Mouse (Mus musculus) NIH3T3 (cell line): Measurements from ENCODE around the gene Ano2.

Source experiments
- DNase-seq: peaks from one replicate; pipeline ENCODE4 v3.0.0-alpha.2; 2012; ENCODE audit warnings: low read depth

Gene Ano2

DNA sequence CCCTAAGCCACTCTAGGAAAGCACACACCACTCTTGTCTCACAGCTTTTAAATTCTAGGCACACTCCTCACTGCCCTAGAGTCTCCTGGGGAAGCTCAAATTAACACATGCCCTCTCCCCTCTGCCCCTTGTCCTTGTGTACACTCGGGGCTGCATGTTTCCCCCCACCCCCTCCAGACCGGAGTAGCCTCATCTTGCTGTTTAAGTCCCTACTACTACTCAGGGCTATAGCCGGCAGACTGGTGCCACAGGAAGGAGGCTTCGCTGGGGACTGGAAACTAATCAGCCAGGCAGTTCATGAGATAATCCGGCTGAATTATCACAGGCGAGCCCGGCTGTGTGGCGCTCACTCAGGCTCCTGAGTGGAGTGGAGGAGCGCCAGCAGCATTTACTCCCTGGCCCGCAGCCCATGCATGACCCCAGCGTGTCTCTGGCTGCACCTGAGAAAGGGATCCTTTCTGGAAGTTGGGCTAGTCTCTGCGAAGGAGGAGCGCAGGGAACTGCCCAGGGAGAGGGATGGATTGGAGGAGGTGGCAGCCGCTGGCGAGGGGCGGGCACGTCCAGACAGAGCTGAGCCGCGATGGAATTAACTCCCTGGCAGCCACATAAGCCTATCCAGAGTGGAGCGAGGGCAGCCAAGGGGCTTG is at the start of gene Ano2:
Ano2 (plus strand) TSS at position 363 of the 647 bp plus-strand sequence.
- no peak for DNase-seq

DNA sequence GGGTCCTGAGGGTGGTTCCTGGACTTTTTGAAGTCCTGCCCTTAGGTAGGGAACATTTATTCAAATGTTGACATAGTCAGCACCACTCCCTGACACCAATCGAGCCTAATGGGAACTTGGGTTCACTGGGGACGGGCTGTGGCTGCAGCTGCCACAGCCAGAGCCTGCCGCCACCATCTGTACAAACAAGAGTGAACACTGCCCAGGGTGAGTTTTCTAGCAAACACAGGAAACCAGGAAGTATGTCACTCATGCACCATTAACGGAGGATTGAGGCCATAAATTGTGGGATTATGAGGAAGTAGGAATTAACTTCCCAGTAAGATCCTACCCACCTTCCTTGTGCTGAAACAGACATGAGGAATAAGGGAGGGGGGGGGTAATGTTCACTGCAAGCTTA is 49.7 kb upstream of the Ano2 start:
- no peak for DNase-seq

DNA sequence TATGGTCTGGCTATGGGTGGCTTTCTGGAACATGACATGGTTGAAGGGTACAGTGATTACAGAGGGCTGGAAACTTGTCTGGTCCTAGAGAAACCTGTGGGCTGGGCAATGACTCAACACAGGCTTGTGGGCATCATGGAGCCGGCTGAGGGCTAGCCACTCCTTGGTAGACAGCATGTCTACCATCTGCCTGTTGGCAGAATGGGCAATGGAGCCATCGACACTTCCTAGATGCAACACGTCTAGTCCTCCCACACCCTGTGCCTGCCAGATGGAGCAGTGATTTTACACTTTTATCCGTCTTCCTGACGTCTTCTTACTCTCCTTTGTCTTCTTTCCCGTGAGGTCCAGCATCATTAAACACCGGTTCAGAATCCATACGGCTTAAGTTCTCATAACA is 49.1 kb upstream of the Ano2 start:
- DNase-seq: no peak

DNA sequence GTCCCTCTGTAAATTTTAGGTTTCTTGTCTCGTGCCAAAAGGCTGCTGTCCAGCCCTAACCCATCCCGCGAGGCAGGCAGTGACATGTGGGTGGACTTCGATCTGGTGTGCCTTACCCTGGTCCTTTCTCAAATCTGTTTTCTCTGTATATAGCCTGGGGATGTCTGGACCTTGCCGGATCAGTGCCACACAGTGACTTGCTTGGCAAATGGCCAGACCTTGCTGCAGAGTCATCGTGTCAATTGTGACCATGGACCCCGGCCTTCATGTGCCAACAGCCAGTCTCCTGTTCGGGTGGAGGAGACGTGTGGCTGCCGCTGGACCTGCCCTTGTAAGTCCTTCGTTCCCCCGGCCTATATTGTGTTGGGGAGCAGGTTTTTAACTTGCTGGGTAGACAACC is 41.3 kb upstream of the Ano2 start:
- DNase-seq: no peak

DNA sequence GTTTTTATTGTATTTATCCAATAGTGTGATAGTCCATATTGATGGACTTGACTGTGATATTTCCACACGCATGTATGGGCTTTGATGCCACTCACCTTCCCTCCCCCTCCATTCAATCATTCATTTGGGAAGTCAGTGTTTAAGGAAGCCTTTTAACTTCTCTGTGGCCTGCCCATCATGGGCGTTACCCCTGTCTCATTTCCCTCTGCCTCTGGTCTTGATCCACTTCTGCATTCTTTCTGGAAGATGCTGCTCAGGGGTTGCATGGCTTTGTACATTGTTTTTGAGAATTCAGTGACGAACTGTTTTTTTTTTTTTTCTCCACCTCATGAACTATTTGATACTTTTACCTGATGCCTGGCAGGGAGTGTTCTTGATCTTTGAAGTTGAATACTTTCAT is 38.9 kb upstream of the Ano2 start:
- DNase-seq: no peak

DNA sequence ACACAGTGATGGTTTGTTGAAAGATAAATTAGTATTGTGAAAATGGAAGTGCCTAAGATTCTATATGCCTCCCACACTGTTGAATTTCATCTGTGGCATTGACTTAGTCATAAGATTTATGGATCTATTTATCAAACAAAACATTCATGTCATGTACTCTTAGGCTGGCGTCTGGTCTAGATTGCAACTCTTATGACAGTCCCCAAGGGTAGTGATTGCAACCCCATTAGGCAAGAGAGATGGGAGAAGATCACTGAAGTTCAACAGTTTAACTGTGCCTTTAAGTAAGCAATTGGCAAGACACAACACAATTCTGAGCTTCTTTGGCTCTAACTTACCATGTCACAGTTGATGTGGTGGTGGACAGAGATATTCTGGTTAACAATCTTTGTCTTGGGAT is 36.8 kb upstream of the Ano2 start:
- DNase-seq: no peak

DNA sequence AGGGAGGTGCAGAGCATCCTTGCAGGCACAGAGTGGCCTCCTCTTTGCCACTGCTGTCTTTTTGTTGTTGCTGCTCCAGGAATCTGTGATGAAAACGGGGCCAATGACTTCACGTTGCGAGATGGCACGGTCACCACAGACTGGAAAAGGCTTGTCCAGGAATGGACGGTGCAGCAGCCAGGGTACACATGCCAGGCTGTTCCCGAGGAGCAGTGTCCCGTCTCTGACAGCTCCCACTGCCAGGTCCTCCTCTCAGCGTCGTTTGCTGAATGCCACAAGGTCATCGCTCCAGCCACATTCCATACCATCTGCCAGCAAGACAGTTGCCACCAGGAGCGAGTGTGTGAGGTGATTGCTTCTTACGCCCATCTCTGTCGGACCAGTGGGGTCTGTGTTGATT is 33.3 kb upstream of the Ano2 start:
- no peak for DNase-seq

DNA sequence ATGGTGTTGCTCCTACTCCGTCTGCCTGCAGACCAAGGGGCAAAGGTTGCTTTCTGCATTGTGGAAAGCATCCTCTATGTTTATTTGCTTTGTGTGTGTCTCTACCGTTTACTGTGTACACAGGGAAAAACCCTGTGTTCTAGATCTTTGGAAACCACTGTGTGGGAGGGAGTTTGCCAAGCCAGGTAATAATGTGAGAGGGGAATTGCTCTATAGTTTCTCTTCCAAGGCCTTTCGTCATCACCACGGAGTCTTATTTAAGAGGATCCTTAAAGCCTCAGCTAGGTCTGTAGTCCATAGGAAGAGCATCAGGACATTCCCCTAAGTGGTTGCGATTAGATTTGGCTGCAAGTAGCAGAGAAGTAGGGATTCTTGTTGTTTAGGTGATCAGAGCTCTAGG is 32.3 kb upstream of the Ano2 start:
- no peak for DNase-seq

DNA sequence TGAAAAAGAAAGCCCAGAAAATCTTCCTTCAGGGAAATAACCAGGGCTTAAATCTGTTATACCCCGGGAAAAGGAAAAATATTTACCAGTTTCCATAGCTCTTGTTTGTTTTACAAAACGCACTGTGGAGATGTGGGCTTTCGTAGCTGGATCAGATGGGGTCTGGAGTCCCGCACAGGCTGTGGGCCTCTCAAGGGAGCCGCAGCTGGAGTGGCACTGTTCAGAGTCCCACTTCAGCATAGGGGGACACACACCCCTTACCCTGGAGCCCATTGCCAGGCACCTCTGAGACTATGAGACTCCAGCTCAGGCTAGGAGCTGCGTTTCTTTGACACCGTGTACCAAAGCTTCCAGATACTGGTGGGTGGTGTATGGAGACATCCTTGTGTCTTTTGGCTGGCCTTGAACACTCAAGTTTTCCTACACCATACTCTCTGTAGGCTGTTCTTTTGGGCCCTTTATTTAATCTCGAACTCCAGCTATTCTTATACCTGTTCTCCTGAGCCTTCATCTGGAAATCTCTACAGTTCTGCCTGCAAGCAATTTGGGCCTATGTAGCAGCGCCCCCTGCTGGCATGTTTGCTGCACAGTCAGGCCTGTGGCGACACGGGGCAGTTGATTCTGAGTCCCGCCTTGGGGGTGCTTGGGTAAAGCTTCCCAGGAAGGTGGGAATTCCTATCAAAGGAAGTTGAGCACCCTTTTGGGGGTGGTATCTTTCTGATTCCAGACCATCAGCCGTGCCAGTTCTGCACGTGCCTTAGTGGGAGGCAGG is 28.9 kb upstream of the Ano2 start:
- peak; percentile 86 for DNase-seq

DNA sequence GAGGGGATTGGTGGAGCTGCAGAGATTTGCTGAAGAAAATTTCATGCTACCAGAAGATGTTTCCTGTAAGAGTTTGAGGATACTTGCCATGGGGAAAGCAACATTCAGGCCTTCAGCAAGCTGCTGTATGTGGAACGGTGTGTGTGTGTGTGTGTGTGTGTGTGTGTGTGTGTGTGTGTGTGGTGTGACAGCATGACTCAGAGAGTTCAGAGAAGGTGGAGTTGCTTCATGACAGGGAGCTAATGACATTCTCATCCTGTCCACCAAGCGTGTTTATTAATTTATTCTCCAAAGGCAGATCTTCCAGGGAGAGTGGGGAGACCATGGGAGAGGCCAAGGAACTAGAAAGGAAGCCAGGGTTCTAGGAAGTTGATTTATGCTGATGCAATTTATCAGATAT is 26.3 kb upstream of the Ano2 start:
- no peak for DNase-seq

DNA sequence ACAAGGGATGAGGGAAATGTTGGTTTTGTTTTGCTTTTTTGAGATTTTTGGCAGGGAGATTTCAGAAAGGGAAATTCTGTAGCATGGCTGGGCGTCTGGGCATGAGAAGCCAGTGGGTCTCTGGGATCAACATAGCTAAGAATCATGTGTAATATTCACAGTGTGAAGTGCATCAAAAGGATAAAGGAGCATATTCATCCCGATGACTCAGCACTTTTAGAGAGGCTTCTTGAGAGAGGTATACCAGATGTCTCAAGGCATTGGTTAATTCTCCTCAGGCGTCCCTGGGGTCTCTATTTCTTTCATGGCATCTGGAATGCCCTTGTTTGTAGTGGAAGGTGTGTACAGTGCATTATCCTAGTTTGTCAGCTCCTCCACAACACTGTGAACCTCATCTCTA is 18.4 kb upstream of the Ano2 start:
- DNase-seq: no peak

DNA sequence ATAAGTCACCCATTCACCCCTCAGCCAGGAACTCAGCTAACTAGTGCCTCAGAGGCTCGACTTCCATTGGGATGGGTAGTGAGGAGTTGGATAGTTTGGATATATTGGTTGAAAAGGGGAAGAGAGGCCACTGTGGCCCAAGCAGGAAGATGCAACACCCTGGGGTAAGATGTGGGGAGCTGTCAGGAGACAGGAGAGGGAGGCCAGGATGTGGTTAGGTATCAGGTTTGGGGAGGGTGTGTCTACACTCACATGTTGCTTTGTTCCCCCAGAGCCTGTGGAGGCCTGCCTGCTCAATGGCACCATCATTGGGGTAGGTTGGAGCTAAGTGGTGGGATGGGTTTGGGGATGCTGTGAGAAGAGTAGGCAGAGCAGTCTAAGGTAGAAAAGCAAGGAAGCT is 11.7 kb upstream of the Ano2 start:
- no peak for DNase-seq

DNA sequence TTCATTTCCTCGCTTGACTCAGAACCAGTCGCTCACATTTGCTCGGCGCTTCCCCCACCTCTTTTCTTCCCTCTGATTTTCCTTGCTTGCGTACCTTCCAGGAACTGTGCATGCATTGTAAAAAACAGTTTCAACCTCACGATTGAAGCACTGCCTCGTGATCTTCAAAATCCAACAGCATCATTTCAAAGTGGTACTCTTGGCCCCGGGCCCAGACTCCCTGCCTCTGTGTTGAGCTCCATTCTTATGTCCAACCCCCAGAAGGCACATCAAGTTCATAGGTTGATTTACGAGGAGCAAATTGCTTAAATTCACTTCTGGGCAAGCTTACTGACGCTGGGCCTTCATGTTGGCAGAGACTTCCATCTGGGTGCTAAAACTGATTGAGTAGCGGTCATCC is 9.6 kb upstream of the Ano2 start:
- DNase-seq: peak; percentile 29

DNA sequence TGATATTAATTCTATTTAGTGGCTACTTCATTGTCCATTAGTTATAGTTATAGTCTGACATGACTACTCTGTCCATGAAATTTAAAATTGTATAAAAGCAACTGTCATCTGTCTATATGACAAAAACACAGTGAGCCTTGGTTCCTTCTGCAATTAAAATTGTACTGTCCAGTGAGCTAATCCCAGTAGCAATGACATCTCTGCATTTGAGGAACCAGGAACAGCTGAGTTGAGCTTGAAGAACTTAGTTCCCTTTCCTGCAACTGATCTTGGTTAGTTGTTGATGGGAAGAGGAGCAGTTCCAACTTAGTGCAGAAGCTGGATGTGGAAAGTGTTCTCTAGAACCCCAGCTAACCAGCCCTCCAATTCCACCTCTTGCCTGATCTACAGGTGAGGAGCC is 4.8 kb upstream of the Ano2 start:
- no peak for DNase-seq

DNA sequence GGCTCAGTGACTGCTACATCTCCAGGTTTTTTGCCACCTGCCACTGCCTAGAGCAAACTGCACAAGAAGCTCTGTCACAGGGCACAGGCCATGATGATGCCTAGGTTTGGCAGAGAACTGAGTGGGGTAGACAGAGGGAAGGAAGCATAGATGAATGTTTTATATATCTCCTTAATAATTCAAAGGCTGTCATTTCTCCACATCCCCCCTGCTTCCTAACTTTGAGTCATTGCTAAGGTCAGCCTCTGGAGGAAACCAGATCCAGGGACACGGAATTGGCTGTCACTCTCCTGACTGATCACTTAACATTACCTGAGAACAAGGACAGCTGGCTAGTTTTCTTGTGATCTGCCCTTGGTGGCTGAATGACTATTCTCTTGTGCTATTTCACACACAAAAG is 2.2 kb upstream of the Ano2 start:
- no peak for DNase-seq

DNA sequence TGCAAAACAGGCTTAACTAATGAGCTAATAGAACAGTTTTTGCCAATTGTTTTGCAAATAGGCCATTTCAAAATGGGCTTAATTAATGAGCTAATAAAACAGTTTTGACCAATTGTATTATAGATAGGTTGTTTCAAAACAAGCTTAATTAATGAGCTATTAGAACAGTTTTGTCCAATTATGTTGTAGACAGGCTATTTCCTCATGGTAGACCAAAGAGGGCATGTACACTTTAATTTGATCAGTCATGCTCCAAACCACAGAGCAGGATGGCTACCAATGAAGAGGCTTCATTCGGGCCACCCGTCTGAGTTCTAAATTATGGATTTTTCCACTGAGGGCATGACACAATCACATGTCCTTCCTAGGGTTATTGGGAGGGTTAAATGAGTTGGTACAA is 10.9 kb downstream of the Ano2 start:
- DNase-seq: no peak

DNA sequence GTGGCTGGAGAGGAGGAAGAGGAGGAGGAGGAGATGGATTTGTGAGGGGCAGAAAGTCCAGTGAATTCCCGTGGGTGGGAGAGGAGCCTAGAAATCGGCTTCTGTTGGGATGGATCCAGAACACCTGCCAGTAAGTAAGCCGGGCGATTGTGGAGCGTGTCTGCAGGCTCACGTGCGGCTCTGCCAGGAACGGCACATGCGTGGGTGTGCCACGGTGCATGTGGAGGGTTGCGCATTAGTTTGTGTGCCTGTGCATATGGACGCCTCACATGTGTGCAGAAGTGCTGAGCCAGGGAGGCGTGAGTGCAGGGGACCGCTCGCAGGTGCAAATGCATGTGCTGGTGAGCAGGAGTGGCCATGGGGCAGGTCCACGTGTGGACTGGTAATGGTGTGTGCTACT is 21.0 kb downstream of the Ano2 start:
- no peak for DNase-seq

DNA sequence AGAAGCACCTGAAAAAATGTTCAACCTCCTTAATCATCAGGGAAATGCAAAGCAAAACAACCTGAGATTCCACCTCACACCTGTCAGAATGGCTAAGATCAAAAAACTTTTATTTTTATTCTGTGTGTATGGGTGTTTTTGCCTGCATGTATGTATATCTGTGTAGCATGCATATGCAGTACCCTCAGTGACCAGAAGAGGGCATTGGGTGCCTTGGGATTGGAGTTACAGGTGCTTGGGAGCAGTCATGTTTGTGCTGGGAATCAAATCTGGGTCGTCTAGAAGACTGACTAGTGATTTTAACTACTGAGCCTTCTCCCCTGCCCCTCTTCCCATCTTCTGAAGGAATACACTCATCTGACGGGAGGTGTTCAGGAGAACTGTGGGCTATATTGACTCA is 36.2 kb downstream of the Ano2 start:
- no peak for DNase-seq

DNA sequence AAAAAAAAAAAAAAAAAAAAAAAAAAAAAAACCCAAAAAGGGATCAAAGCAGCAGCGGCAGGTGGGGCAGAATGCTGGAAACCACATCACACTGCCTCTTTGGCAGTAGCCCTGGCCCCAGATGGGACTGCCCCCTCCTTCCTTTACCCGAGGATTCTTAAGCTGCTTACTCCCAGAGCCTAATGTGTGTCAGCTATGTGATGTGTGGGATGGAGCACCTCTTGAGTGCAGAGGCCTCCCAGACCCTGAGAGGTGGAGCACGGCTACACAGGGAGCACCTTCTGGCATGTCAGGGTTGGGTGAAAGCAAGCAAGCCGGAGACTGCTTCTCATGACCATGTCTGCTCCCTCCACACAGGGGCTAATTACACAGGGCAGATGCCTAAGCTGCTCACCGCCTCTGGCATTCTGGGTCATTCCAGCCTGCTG is 37.3 kb downstream of the Ano2 start:
- DNase-seq: no peak

DNA sequence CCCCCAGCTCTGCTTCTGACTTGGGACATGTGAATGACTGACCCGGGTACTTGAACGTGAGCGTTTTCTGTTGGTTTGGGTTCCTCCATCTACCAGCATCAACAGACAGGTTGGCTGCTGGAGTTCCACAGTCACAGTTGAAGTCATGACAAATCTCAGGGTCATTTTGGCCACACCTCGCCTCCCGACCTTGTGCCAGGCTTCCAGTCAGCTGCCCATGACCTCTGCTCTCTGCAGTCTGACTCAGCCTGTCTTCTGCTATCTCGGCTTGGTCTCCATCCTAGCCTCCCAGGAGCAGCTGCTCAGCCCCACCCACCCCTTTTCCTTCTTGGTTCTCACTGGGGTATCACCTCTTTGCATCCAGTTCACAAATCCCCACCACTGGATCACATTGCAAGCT is 39.3 kb downstream of the Ano2 start:
- DNase-seq: no peak

DNA sequence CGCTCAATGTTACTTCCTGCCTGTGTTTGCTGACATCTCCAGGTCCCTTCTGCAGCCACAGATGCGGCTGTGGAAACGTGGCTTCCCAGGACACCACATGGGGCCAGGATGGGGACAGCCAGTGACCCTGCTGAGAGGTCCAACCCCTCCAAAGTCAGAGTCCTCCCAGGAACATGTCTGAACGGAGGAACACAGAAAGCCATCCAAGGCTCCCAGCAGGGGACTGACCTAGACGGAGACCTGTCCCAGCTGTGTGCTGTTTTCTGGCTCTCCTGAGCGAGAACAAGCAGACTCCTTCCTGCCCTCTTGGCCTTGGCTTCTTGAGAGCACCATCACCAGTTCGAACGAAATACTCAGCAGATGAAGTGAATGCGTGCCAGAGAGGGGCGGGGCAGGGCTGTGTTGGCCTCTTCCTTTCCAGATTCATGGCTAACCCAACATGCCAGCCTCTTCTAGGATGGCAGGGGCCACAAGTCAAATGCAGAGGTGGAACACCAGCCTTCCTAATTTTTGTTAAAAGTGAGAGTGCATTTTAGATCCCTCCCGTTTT is 39.8 kb downstream of the Ano2 start:
- DNase-seq: peak; percentile 11

DNA sequence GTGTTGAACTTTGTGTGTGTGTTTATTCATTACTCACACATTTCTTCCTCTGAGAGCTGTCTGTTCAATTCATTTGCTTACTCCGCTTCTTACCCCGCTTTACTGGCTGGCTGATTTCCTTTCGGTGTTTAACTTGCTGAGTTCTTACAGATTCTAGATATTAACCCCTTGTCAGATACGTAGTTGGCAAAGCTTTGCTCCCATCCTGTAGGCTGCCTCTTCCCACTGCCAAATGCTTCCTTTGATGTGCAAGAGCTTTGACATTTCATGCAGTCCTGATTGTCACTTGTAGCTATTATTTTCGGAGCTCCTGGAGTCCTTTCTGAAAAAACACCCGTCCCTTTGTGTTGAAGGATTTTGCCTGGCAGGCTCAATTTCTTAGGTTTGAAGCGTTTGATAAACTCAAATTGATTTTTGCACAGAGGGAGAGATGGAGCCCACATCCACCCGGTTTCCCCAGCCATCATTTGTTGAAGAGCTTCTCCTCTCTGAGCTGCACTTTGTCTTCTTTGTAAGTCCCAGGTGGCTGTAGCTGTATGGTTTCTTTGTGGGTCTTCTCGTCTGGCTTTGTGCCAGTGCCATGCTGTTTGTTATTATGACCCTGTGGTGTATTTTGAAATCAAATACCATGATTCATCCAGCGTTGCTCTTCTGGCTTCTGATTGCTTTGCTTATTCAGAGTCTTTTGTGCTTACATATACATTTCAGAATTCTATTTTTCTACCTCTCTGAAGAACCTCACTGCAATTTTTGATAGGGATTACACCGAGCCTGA is 47.5 kb downstream of the Ano2 start:
- peak; percentile 66 for DNase-seq
